Mouse (Mus musculus) right cerebral cortex, adult 18-20 months (tissue): Measurements from ENCODE around the gene Ksr2.
"Not testable (repeated sequence)": the region's sequence is repeated elsewhere in the genome, so short reads cannot be mapped to it uniquely, and the experiment has no call there.

Experiments used
- DNase-seq: peaks from one replicate; pipeline ENCODE4 v3.0.0; 2022; ENCODE audit warnings: mixed read lengths

The Ksr2 gene

GRCm38 (mm10) chr5:117413507-117414501 lies at the start of gene Ksr2:
Gene Ksr2 (plus strand): TSS chr5:117414000.
- peak; percentile 83 for DNase-seq

DNA sequence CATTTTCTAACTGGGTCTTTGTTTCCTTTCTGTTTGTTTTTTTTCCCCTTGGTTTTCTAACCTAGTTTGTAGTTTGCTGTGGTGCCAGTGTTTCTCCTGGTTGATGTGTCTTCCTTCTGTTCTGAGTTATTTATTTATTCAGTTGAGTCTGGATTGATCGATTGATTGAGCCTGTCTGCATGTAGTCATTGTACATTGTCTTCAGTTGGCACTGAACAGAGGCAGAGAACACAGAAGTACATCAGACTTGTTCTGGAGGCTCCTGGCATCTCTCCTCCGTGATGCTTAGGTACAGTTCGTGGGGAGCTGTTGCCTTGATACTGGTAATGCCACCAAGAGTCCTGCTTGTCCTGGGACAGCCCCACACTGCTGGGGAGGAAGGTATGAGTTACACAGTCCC lies 49.0 kb upstream of the Ksr2 start:
- DNase-seq, result no peak

DNA sequence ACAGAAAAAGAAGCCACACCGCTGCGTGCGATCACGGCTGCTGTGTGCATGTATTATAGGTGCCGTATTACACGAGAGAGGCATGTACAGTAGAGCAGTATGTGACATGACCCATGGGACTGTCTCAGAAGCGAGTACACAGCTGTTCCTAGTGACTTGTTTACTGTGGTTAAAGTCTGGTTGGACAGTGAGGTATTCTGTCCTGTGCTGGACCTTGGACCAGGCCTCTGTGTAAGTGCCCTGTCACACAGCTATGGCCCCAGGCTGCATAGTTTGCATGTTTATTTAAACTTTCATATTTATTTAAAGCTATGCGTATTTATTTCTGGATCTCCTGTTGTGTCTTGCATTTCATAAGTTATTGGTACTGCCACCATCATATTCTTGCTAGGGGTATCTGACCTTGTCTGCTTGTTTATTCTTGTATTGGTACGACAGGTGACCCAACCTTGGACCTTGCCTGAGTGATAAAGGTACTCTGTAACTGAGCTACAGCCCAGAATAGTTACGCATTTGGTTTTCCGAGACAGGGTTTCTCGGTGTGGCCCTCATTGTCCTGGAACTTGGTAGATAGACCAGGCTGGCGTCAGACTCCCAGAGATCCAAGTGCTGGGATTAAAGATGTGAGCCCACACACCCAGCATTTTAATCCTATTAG lies 47.8 kb upstream of the Ksr2 start:
- no peak for DNase-seq

DNA sequence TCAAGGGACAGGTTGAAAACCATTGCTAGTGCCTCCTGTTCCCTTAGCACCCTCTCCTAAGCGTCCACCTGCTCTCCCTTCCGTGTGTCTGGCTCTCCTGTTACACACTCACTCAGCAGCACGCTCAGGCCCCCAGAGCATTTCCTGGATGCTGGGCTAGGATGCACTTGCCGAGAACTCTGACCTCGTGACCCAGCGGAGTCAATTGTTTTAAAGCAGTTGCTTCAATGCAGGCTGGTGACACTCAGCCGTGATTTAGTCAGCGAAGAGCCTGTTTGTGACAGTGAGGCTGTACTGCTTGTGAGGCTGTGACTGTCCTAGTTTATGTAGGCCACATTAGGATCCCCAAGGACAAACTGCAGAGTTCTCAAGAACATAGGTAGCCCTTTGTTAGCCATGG lies 46.6 kb upstream of the Ksr2 start:
- DNase-seq, result no peak

- DNase-seq, result no peak
Measured at GRCm38 (mm10) chr5:117370592-117370991, 43.2 kb upstream of the Ksr2 start.

DNA sequence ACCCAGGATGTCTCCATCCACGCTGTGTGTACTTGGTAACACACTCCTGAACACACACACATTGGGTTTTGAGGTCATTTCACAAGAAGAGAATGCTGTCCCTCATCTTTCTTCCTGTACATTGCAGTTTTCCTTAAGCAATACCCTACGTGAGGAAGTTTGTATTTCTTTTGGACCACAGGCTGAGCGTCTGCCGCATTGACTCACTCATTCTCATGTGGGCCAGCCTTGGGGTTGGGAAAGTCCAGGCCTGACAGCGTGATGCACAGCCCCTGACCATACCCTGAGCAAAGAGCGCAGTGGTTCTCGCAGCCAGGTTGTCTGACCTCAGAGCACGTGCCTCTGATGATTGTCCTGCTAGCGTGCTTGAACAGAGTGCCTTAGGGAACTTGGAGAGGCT lies 40.4 kb upstream of the Ksr2 start:
- no peak for DNase-seq

- peak; percentile 62 for DNase-seq
Measured at GRCm38 (mm10) chr5:117374372-117375049, 39.3 kb upstream of the Ksr2 start.

- DNase-seq, result peak; percentile 59
Measured at GRCm38 (mm10) chr5:117376331-117376761, 37.5 kb upstream of the Ksr2 start.

DNA sequence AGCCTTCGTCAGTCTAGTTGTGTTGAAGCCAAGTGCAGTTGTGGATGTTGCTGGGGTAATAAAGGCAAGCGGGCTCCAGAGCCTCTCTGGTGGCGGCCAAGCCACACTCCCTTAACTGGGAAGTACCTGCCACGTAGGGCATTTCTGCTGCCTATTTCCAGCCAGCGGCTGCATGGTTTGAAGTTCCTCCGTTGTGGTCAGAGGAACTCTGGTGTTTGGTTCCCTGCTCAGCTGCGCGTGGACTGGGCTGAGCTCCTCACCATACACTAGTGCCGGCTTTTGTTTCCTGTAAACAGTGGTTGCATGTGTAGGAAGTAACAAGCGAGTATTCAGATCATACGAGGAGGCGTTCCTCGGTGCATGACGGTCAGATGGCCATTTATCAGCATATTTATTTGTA lies 36.1 kb upstream of the Ksr2 start:
- not testable (repeated sequence) for DNase-seq

DNA sequence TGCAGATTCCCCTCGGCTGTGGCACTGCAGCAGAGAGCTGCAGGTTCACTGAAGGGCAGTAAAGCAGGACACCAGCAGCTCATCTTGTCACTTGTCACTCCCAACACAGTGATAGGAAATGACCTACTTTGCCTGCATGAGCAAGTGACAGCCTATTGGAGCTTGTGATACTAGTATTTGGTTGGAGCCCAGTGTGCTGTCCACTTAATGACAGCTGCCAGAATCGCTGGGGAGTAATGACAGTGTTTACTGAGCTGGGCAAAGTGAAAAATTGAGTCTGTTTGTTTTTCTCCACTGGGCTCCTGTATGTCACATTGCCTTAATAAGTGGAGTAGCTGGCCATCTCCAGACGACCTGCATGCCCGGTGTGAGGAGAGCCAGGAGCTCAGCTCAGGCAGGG lies 33.6 kb upstream of the Ksr2 start:
- DNase-seq, result no peak

- DNase-seq, result no peak
Measured at GRCm38 (mm10) chr5:117381785-117382184, 32.0 kb upstream of the Ksr2 start.

GRCm38 (mm10) chr5:117383198-117383597 lies 30.6 kb upstream of the Ksr2 start:
- no peak for DNase-seq

DNA sequence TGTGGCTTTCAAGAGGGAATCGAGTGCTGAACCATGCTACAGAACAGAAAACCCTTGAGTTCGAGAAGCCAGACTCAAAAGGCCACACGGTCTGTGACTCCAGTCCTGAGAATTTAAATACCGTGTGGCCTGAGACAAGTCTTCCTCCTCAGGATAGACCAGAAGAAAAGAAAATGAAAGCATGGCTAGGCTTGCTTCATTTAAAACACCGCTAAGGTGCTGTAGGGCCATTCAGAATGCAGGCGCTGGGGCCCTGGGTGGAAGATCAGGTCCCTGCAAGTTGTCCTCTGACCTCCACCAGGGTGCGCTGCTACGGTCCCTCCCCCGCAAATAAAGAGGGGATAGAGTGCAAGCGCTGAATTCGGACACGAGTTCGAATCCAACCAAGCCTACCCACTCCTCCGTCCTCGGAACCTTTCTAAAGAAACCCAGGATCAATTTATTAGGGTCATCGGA lies 25.5 kb upstream of the Ksr2 start:
- no peak for DNase-seq

DNA sequence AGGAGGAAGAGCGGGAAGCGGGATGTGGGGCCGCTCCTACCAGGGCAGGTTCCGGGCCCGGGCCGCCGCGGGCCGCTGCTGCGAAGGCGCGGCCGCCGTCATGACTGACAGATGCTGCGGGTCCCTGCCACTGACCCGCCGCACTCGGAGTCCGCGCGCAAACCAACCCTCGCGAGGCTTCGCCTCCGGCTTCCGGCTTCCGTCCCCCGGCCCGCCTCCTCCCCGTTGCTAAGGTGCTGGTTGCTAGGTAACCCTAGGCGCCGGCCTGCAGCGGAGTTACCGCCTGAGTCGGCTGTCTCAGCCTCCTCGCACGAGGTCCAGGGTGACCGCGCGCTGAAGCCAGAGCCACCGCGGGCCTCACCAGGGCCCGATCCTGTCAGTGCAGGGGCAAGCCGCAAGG lies 24.9 kb upstream of the Ksr2 start, which contains the start of gene Rfc5:
Gene Rfc5 (minus strand): TSS at position 171 of the 400 bp plus-strand sequence.
- peak; percentile 96 for DNase-seq

DNA sequence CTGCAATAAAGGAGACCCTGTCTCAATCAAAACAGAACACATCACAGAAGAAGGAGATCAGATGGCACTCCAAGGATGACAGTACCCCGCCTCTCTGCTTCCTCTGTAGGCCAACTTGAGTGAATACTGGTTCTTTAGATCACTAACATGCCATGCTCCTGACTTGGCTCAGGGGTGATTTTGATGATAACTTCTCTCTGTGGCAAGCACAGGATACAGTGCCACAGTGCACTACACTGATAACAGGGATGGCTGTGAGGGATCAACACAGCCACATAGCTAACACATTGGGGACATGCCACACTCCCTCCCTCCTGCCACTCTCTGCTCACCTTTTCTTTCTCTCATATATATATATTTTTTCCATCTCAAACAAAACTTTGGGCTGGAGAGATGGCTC lies 22.9 kb upstream of the Ksr2 start:
- DNase-seq, result no peak

- no peak for DNase-seq
Measured at GRCm38 (mm10) chr5:117395834-117396233, 18.0 kb upstream of the Ksr2 start.

DNA sequence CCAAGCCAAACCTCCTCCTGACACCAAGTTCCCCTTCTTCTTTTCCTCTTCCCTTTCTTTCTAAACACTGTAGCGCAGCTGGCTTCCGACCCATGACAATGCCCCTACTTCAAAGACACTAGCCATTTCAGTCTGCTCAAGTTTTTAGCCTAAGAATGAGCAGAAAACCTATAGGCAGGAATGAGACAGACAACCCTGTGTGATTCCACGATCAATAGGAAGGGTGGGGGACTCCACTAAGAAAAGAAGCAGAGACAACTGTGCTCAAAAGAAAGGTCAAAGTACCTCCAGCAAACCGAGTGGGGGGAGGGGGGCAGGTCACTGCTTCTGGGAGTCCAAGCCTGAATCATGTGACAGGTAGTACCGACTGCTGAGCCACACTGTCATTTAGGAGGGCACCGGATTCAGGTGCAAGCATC lies 17.2 kb upstream of the Ksr2 start:
- DNase-seq, result no peak

GRCm38 (mm10) chr5:117397371-117397770 lies 16.4 kb upstream of the Ksr2 start:
- no peak for DNase-seq

GRCm38 (mm10) chr5:117398007-117398550 lies 15.7 kb upstream of the Ksr2 start:
- DNase-seq, result no peak

GRCm38 (mm10) chr5:117399281-117399680 lies 14.5 kb upstream of the Ksr2 start:
- no peak for DNase-seq

DNA sequence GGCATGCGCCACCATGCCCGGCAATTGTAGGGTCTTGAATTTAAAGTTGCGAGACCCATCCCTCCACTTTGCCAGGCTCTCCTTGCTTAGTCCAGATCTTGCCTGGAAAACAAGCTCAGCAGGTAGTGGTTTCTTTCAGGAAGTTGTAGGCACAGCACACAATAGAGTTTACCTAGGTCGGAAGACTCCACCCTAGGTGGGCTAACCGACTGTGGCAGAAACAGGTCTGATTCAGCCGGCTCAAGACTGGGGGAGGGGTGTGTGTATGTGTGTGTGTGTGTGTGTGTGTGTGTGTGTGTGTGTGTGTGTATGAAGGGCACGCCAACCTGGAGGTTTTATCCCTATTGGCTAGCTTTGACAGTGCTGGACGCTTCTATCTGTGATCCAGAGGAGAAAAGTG lies 10.2 kb upstream of the Ksr2 start:
- DNase-seq, result no peak

DNA sequence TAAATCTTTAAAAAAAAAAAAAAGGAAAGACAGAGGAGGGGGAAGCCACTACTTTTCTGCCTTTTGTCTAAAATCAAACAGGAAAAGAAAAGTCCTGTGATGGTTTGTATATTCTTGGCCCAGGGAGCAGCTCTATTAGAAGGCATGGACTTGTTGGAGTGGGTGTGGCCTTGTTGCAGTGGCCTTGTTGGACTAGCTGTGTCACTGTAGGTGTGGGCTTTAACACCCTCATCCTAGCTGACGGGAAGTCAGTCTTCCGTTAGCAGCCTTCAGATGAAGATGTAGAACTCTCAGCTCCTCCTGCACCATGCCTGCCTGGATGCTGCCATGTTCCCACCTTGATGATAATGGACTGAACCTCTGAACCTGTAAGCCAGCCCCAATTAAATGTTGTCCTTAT lies 9.1 kb upstream of the Ksr2 start:
- not testable (repeated sequence) for DNase-seq

- DNase-seq, result no peak
Measured at GRCm38 (mm10) chr5:117408216-117408615, 5.6 kb upstream of the Ksr2 start.
